Mouse (Mus musculus) limb, embryonic 13.5 days (tissue): ENCODE results near the gene 2010106E10Rik. TPM values are rescaled to one million over a fixed set of nuclear protein-coding genes. Genes with fewer than 3 reads are reported as not detected.
A peak's percentile ranks its signal among the peaks of the same experiment; 100 is the strongest.

Experiments used
- ATAC-seq: fragments of 200-750 bp; cut with Nextera tagmentation; 2 replicates; pipeline ENCODE4 v1.8.0; 2017; ENCODE audit warnings: low read depth, moderate number of reproducible peaks, moderate TSS enrichment; ENCODE audit not compliant: low FRiP score
- H3K27ac ChIP-seq: fragments of 300-500 bp; sonication (generic); 2 replicates; pipeline ENCODE4 v1.5.1; 2015; ENCODE audit warnings: inconsistent platforms, mild to moderate bottlenecking, moderate library complexity
- H3K27me3 ChIP-seq: fragments of 300-500 bp; sonication (generic); 2 replicates; pipeline ENCODE4 v1.6.1; 2015; ENCODE audit warnings: mild to moderate bottlenecking, inconsistent platforms
- H3K36me3 ChIP-seq: fragments of 300-500 bp; sonication (generic); 2 replicates; pipeline ENCODE4 v1.6.1; 2015; ENCODE audit warnings: inconsistent platforms, mild to moderate bottlenecking, moderate library complexity
- H3K4me1 ChIP-seq: fragments of 300-500 bp; sonication (generic); 2 replicates; pipeline ENCODE4 v1.6.1; 2015; ENCODE audit warnings: inconsistent platforms
- H3K4me2 ChIP-seq: fragments of 300-500 bp; sonication (generic); replicated peaks from 2 replicates; pipeline ENCODE4 v1.6.1; 2015; ENCODE audit warnings: inconsistent platforms, mild to moderate bottlenecking, moderate library complexity
- H3K4me3 ChIP-seq: fragments of 300-500 bp; sonication (generic); 2 replicates; pipeline ENCODE4 v1.5.1; 2015; ENCODE audit warnings: moderate library complexity, mild to moderate bottlenecking, inconsistent platforms
- H3K9ac ChIP-seq: fragments of 300-500 bp; sonication (generic); 2 replicates; pipeline ENCODE4 v1.6.1; 2015; ENCODE audit warnings: mild to moderate bottlenecking, inconsistent platforms
- H3K9me3 ChIP-seq: fragments of 300-500 bp; sonication (generic); 2 replicates; pipeline ENCODE4 v1.6.1; 2016; ENCODE audit warnings: inconsistent platforms
- WGBS: fragments of 180-500 bp; shearing (Covaris S2); methylation state at CpG from one replicate; pipeline ENCODE4 v1.1.7; 2015; 5-methylcytosine and 5-hydroxymethylcytosine counted together
- polyA plus RNA-seq: library from polyadenylated mRNA; unstranded; fragments of >200 nt; fragmentation: Nextera tagmentation; extraction: Ambion mirVana; gene quantifications from 2 replicates; pipeline ENCODE4 v1.2.1, GENCODE M21; 2015

The 2010106E10Rik gene
- polyA plus RNA-seq = not detected in 2 replicates

GRCm38 (mm10) chrX:112494974-112495373, at the start of gene 2010106E10Rik:
TSS of gene 2010106E10Rik (plus strand) at chrX:112495274.
- Histone ChIP-seq H3K4me2 (no peak within 1 kb of the TSS), H3K4me1 (no peaks in the 10 kb centered on the region), H3K4me3 (no peak within 1 kb of the TSS), H3K27me3 (no peaks in the 10 kb centered on the region), H3K9me3 (no peaks in the 10 kb centered on the region), H3K36me3 (no peaks in the 10 kb centered on the region), H3K27ac (no peak within 1 kb of the TSS), H3K9ac (no peak within 1 kb of the TSS)
- WGBS = 72% methylated on average over 1 of the region's 1 CpGs
- no peak for ATAC-seq

- Histone ChIP-seq H3K4me2 (no peak overlapping the region), H3K4me1 (no peaks in the 10 kb centered on the region), H3K27me3 (no peaks in the 10 kb centered on the region), H3K36me3 (no peaks in the 10 kb centered on the region), H3K4me3 (no peak overlapping the region), H3K9me3 (no peaks in the 10 kb centered on the region), H3K9ac (no peak overlapping the region), H3K27ac (no peak overlapping the region)
- 66% methylated on average over 2 of the region's 2 CpGs for WGBS
- ATAC-seq = no peak
These were observed 10.6 kb downstream of the 2010106E10Rik start for GRCm38 (mm10) chrX:112505651-112506050.

GRCm38 (mm10) chrX:112524755-112525154, 29.7 kb downstream of the 2010106E10Rik start:
- H3K4me2 ChIP-seq = no peak overlapping the region
- 72% methylated on average over 1 of the region's 1 CpGs for WGBS
- peak; percentile 32; the same call in 1 of the 2 replicates for ATAC-seq

DNA sequence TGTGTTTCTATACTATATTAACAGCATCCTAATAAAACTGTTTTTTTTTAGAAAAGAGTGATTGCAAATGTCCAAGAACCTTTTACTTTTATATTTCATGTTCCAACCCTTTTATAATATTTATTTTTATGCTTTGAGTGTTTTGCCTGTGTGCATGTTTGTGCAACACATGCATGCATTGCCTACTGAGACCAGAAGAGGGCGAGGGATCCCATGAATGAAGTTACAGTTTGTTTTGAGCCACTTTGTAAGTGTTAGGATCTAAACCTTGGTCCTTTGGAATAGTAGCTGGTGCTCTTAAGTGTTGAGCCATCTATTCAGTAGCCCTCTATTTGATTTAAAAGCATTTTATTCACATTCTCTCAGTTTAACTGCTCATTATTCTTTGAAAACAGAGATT, 48.0 kb downstream of the 2010106E10Rik start:
- Histone ChIP-seq H3K4me1 (no peaks in the 10 kb centered on the region), H3K4me3 (no peak overlapping the region), H3K9ac (no peak overlapping the region), H3K4me2 (no peak overlapping the region), H3K36me3 (no peaks in the 10 kb centered on the region), H3K27ac (no peak overlapping the region), H3K9me3 (no peaks in the 10 kb centered on the region), H3K27me3 (no peaks in the 10 kb centered on the region)
- 58% methylated on average over 1 of the region's 1 CpGs for WGBS
- ATAC-seq = no peak

More at GRCm38 (mm10) chrX:112524755-112525154, 29.7 kb downstream of the 2010106E10Rik start:
- no peaks in the 10 kb centered on the region for H3K36me3 ChIP-seq
- H3K27ac ChIP-seq = no peak overlapping the region
- H3K9me3 ChIP-seq = no peaks in the 10 kb centered on the region
- no peaks in the 10 kb centered on the region for H3K27me3 ChIP-seq
- no peak overlapping the region for H3K9ac ChIP-seq
- H3K4me3 ChIP-seq = no peak overlapping the region
- H3K4me1 ChIP-seq = no peaks in the 10 kb centered on the region

- H3K27me3 ChIP-seq = no peaks in the 10 kb centered on the region
- H3K4me1 ChIP-seq = no peaks in the 10 kb centered on the region
- no peak for ATAC-seq
- no peaks in the 10 kb centered on the region for H3K9me3 ChIP-seq
- no peak overlapping the region for H3K9ac ChIP-seq
- H3K36me3 ChIP-seq = no peaks in the 10 kb centered on the region
- no peak overlapping the region for H3K4me2 ChIP-seq
- H3K4me3 ChIP-seq = no peak overlapping the region
- 84% methylated on average over 2 of the region's 2 CpGs for WGBS
- no peak overlapping the region for H3K27ac ChIP-seq
These were observed 72.6 kb downstream of the 2010106E10Rik start for GRCm38 (mm10) chrX:112567716-112568115.

GRCm38 (mm10) chrX:112600511-112601305, 105.6 kb downstream of the 2010106E10Rik start, which contains the start of gene Zfp711:
TSS of gene Zfp711 (plus strand) at chrX:112600526.
- Histone ChIP-seq H3K4me3 (peak within 1 kb of the TSS; percentile 65), H3K4me1 (no peaks in the 10 kb centered on the region), H3K4me2 (peak within 1 kb of the TSS; percentile 60), H3K27me3 (no peaks in the 10 kb centered on the region), H3K36me3 (no peaks in the 10 kb centered on the region), H3K9me3 (no peaks in the 10 kb centered on the region), H3K27ac (peak within 1 kb of the TSS; percentile 77; the same call in 1 of the 2 replicates), H3K9ac (peak within 1 kb of the TSS; percentile 81)
- WGBS = 22% methylated on average over 61 of the region's 79 CpGs
- ATAC-seq = peak; percentile 98

- Histone ChIP-seq H3K9ac (peak overlapping the region; percentile 81), H3K27ac (peak overlapping the region; percentile 77; the same call in 1 of the 2 replicates), H3K4me1 (no peaks in the 10 kb centered on the region), H3K4me2 (peak overlapping the region; percentile 60), H3K9me3 (no peaks in the 10 kb centered on the region), H3K36me3 (no peaks in the 10 kb centered on the region), H3K4me3 (peak overlapping the region; percentile 65), H3K27me3 (no peaks in the 10 kb centered on the region)
- WGBS = 14% methylated on average over 40 of the region's 81 CpGs
- peak; percentile 38 for ATAC-seq
These were observed 106.4 kb downstream of the 2010106E10Rik start for GRCm38 (mm10) chrX:112601306-112602120.

Other genes with a start within 250 kb of the 2010106E10Rik start
- 65.3 and 65.8 TPM in 2 replicates for gene Apool, start 183.9 kb upstream of the 2010106E10Rik start, polyA plus RNA-seq
- 0.08 TPM in 1 of 2 replicates, not detected in the other for gene Satl1, start 88.5 kb upstream of the 2010106E10Rik start, polyA plus RNA-seq
- 16.8 and 18.8 TPM in 2 replicates for gene Zfp711, start 105.3 kb downstream of the 2010106E10Rik start, polyA plus RNA-seq
- 0.98 and 1.1 TPM in 2 replicates for gene Pof1b, start 203.4 kb downstream of the 2010106E10Rik start, polyA plus RNA-seq